9 mouse cellular contexts compared by ENCODE assay signal in genomic region chr5:91629472-91629871, GRCm38 (mm10).
DNase-seq lines count a peak whose midpoint lies in the region; ATAC-seq and TF ChIP-seq lines count a peak whose summit lies in the region.
"Had no signal": no experiment of that assay in that cellular context is flagged by ENCODE, and none has a peak within 500 bp of the region (broad histone marks: within the 10 kb centered on the region; RNA-seq: fewer than 3 reads in every experiment).

No protein-coding gene starts in this region.

- peak; percentile 7 for DNase-seq in liver, adult 2 months (ENCODE audit: extremely low read depth, low read depth, low spot score)
- DNase-seq in adrenal gland, postnatal 14 days: peak; percentile 72
- DNase-seq in ovary, postnatal 36 days (ENCODE audit: low spot score): peak; percentile 45
- DNase-seq in hindbrain, embryonic 14.5 days (ENCODE audit: low spot score): no peak
- no peak for DNase-seq in embryo, embryonic 11 days

- no peak for TF ChIP-seq POLR2A in liver, adult 2 months (IDR thresholded peaks at IDR 0.05; ENCODE audit: extremely low read depth, insufficient read depth, low read length)

- no peaks in the 10 kb centered on the region for H3K27me3 ChIP-seq in liver, adult 2 months (ENCODE audit: control insufficient read depth, insufficient read depth, low read length)
- H3K27me3 ChIP-seq in liver, embryonic 12.5 days (replicated peaks): no peaks in the 10 kb centered on the region
- no peaks in the 10 kb centered on the region for H3K27me3 ChIP-seq in heart, embryonic 11.5 days (ENCODE audit: control insufficient read depth, insufficient read depth, low read length)
- H3K27me3 ChIP-seq in midbrain, embryonic 16.5 days (ENCODE audit: control insufficient read depth, insufficient read depth, low read depth, low read length): no peaks in the 10 kb centered on the region
- H3K27me3 ChIP-seq in hindbrain, embryonic 14.5 days (ENCODE audit: control insufficient read depth, insufficient read depth, low read length): no peaks in the 10 kb centered on the region

- H3K36me3 ChIP-seq in liver, adult 2 months (ENCODE audit: control insufficient read depth, insufficient read depth, low read length): no peaks in the 10 kb centered on the region
- H3K36me3 ChIP-seq in liver, embryonic 12.5 days: no peaks in the 10 kb centered on the region
- H3K36me3 ChIP-seq in heart, embryonic 11.5 days (ENCODE audit: control insufficient read depth, insufficient read depth, low read length): no peaks in the 10 kb centered on the region
- no peaks in the 10 kb centered on the region for H3K36me3 ChIP-seq in midbrain, embryonic 16.5 days (ENCODE audit: control insufficient read depth, insufficient read depth, low read length)
- H3K36me3 ChIP-seq in hindbrain, embryonic 14.5 days (replicated peaks; ENCODE audit: control insufficient read depth, insufficient read depth): no peaks in the 10 kb centered on the region

- H3K79me2 ChIP-seq in liver, adult 2 months (ENCODE audit: control insufficient read depth, insufficient read depth, low read length): no peaks in the 10 kb centered on the region

- no peak for ATAC-seq in liver, embryonic 12.5 days
- peak; percentile 88 for ATAC-seq in heart, embryonic 11.5 days (replicated peaks; ENCODE audit: insufficient number of reproducible peaks, low FRiP score, low TSS enrichment)
- no peak for ATAC-seq in midbrain, embryonic 16.5 days
- no peak for ATAC-seq in hindbrain, embryonic 14.5 days (ENCODE audit: low FRiP score)

- no peak for TF ChIP-seq CTCF in liver, adult 2 months (IDR thresholded peaks at IDR 0.05; ENCODE audit: low read depth, low read length)

- H3K4me1 ChIP-seq in liver, adult 2 months (ENCODE audit: control insufficient read depth, insufficient read depth, low read length): no peaks in the 10 kb centered on the region
- H3K4me1 ChIP-seq in liver, embryonic 12.5 days: no peaks in the 10 kb centered on the region
- H3K4me1 ChIP-seq in heart, embryonic 11.5 days (ENCODE audit: control insufficient read depth, insufficient read depth, low read length): peaks cover 12% of the 10 kb centered on the region
- no peaks in the 10 kb centered on the region for H3K4me1 ChIP-seq in midbrain, embryonic 16.5 days (ENCODE audit: control insufficient read depth, insufficient read depth, low read length)
- no peaks in the 10 kb centered on the region for H3K4me1 ChIP-seq in hindbrain, embryonic 14.5 days (replicated peaks; ENCODE audit: control insufficient read depth, insufficient read depth, low read length)

- H3K9ac ChIP-seq in liver, adult 2 months (ENCODE audit: low read depth, low read length): no peak overlapping the region
- no peak overlapping the region for H3K9ac ChIP-seq in liver, embryonic 12.5 days
- no peak overlapping the region for H3K9ac ChIP-seq in heart, embryonic 11.5 days (ENCODE audit: low read depth, low read length)
- H3K9ac ChIP-seq in midbrain, embryonic 16.5 days (ENCODE audit: low read depth, low read length): no peak overlapping the region
- no peak overlapping the region for H3K9ac ChIP-seq in hindbrain, embryonic 14.5 days

- 49% methylated on average over 5 of the region's 5 CpGs for WGBS in liver, adult 2 months
- 59% methylated on average over 5 of the region's 5 CpGs for WGBS in liver, embryonic 12.5 days (ENCODE audit: insufficient replicate concordance)
- WGBS in heart, embryonic 11.5 days (ENCODE audit: insufficient replicate concordance): 35% methylated on average over 5 of the region's 5 CpGs
- 68% methylated on average over 5 of the region's 5 CpGs for WGBS in midbrain, embryonic 16.5 days
- WGBS in hindbrain, embryonic 14.5 days: 69% methylated on average over 5 of the region's 5 CpGs

- H3K4me2 ChIP-seq in liver, embryonic 12.5 days: no peak overlapping the region
- H3K4me2 ChIP-seq in heart, embryonic 11.5 days: no peak overlapping the region
- H3K4me2 ChIP-seq in midbrain, embryonic 16.5 days (ENCODE audit: low read length): no peak overlapping the region
- H3K4me2 ChIP-seq in hindbrain, embryonic 14.5 days (replicated peaks): no peak overlapping the region

- no peak overlapping the region for H3K4me3 ChIP-seq in liver, adult 2 months (ENCODE audit: insufficient read depth, low read depth, low read length)
- H3K4me3 ChIP-seq in liver, embryonic 12.5 days: no peak overlapping the region
- H3K4me3 ChIP-seq in heart, embryonic 11.5 days (ENCODE audit: low read depth, low read length): no peak overlapping the region
- no peak overlapping the region for H3K4me3 ChIP-seq in midbrain, embryonic 16.5 days (ENCODE audit: low read depth, low read length)
- no peak overlapping the region for H3K4me3 ChIP-seq in hindbrain, embryonic 14.5 days (replicated peaks; ENCODE audit: low read length)
- H3K4me3 ChIP-seq: erythroblast, embryonic 14.5 days had no signal

- H3K9me3 ChIP-seq in liver, embryonic 12.5 days (replicated peaks): no peaks in the 10 kb centered on the region
- H3K9me3 ChIP-seq in heart, embryonic 11.5 days (replicated peaks; ENCODE audit: control insufficient read depth, low read length): no peaks in the 10 kb centered on the region
- H3K9me3 ChIP-seq in midbrain, embryonic 16.5 days (replicated peaks; ENCODE audit: control insufficient read depth, low read length, poor library complexity, severe bottlenecking): no peaks in the 10 kb centered on the region
- H3K9me3 ChIP-seq in hindbrain, embryonic 14.5 days (ENCODE audit: control insufficient read depth, low read length): no peaks in the 10 kb centered on the region

- no peak overlapping the region for H3K27ac ChIP-seq in liver, adult 2 months (replicated peaks; ENCODE audit: insufficient read depth, low read depth, low read length)
- H3K27ac ChIP-seq in liver, embryonic 12.5 days: no peak overlapping the region
- H3K27ac ChIP-seq in heart, embryonic 11.5 days (ENCODE audit: low read depth, low read length): peak overlapping the region; percentile 71
- H3K27ac ChIP-seq in midbrain, embryonic 16.5 days (ENCODE audit: low read length): no peak overlapping the region
- H3K27ac ChIP-seq in hindbrain, embryonic 14.5 days: no peak overlapping the region

Comparison
In these comparisons a context has a peak if more than half of its experiments do, and no peak if none do; other contexts are left out.
1. DNase-seq: peak in liver, adult 2 months (single experiment), adrenal gland, postnatal 14 days (single experiment) and ovary, postnatal 36 days (single experiment); none in hindbrain, embryonic 14.5 days (single experiment) and embryo, embryonic 11 days (single experiment).